Mouse (Mus musculus) left cerebral cortex, adult 6 months (tissue): ENCODE measurements around the gene Csnk2a2. TPM values are rescaled to one million over a fixed set of nuclear protein-coding genes. Genes with fewer than 3 reads are reported as not detected.

Source experiments
- long read RNA-seq, 2 experiments: library from polyadenylated mRNA; unstranded; transcript quantifications; one replicate each; pipeline ENCODE4 v2.0.0; 2019 to 2020
- polyA plus RNA-seq: library from polyadenylated mRNA; unstranded; fragments of <200 nt; fragmentation: Nextera tagmentation; gene quantifications from 2 replicates; pipeline ENCODE4 v1.2.3, GENCODE M21; 2021

Gene Csnk2a2
- 9.1 and 10.3 TPM in 2 replicates for polyA plus RNA-seq
- long read RNA-seq, experiment 1, full-length matches to known transcripts, result 1 of 7 reads
- long read RNA-seq, experiment 1, partial matches to known transcripts, result 2 of 7 reads
- long read RNA-seq, experiment 1, other reads (novel, unspliced or antisense), result 4 of 7 reads
- long read RNA-seq, experiment 2, partial matches to known transcripts, result 21 of 37 reads
- long read RNA-seq, experiment 2, other reads (novel, unspliced or antisense), result 16 of 37 reads

GRCm38 (mm10) chr8:95490006-95490405, at the start of gene Csnk2a2:
Gene Csnk2a2 (minus strand): TSS chr8:95490039.

GRCm38 (mm10) chr8:95533584-95534387, 43.9 kb upstream of the Csnk2a2 start, which contains the start of gene Ccdc113:
Gene Ccdc113 (plus strand): TSS chr8:95534085.

GRCm38 (mm10) chr8:95434686-95435439, 55.0 kb downstream of the Csnk2a2 start, which contains the start of gene Cfap20:
Gene Cfap20 (minus strand): TSS chr8:95434869.

Other genes starting within 250 kb of the Csnk2a2 start
- gene Cngb1, start 183.5 kb downstream of the Csnk2a2 start, polyA plus RNA-seq, result 0.02 TPM in 1 of 2 replicates, not detected in the other
- gene Tepp, start 179.5 kb downstream of the Csnk2a2 start, polyA plus RNA-seq, result not detected in 2 replicates
- gene Zfp319, start 158.1 kb downstream of the Csnk2a2 start, polyA plus RNA-seq, result 3.2 and 6.2 TPM in 2 replicates
- 10.4 and 12.1 TPM in 2 replicates for gene Usb1, start 157.8 kb downstream of the Csnk2a2 start, polyA plus RNA-seq
- 1.3 and 4.1 TPM in 2 replicates for gene Mmp15, start 137.8 kb downstream of the Csnk2a2 start, polyA plus RNA-seq
- 116 and 134 TPM in 2 replicates for gene Cfap20, start 55.2 kb downstream of the Csnk2a2 start, polyA plus RNA-seq
- 7.0 and 7.9 TPM in 2 replicates for gene Ccdc113, start 44.0 kb upstream of the Csnk2a2 start, polyA plus RNA-seq
- not detected in 2 replicates for gene Prss54, start 86.3 kb upstream of the Csnk2a2 start, polyA plus RNA-seq
- 2.3 and 2.7 TPM in 2 replicates for gene Gins3, start 143.4 kb upstream of the Csnk2a2 start, polyA plus RNA-seq
- 955 and 1,153 TPM in 2 replicates for gene Ndrg4, start 186.9 kb upstream of the Csnk2a2 start, polyA plus RNA-seq
- 8.1 and 12.1 TPM in 2 replicates for gene Setd6, start 225.8 kb upstream of the Csnk2a2 start, polyA plus RNA-seq